Mouse (Mus musculus) limb, embryonic 11.5 days (tissue): ENCODE results near the gene Oxtr. TPM values are rescaled to one million over a fixed set of nuclear protein-coding genes. Genes with fewer than 3 reads are reported as not detected.

ENCODE experiments used
- ATAC-seq: fragments of 200-750 bp; cut with Nextera tagmentation; 2 replicates; pipeline ENCODE4 v1.8.0; 2017; ENCODE audit warnings: low read depth; ENCODE audit not compliant: insufficient number of reproducible peaks, low FRiP score, low TSS enrichment
- DNase-seq: peaks from one replicate; pipeline ENCODE4 v3.0.0-alpha.2; 2015; ENCODE audit warnings: low spot score
- H3K27ac ChIP-seq: fragments of 300-500 bp; sonication (generic); replicated peaks from 2 replicates; pipeline ENCODE4 v1.5.1; 2014; ENCODE audit warnings: low read depth, mild to moderate bottlenecking, low read length
- H3K27me3 ChIP-seq: fragments of 300-500 bp; sonication (generic); 2 replicates; pipeline ENCODE4 v1.6.1; 2014; ENCODE audit warnings: mild to moderate bottlenecking, low read length, mixed read lengths; ENCODE audit not compliant: control insufficient read depth, insufficient read depth
- H3K36me3 ChIP-seq: fragments of 300-500 bp; sonication (generic); 2 replicates; pipeline ENCODE4 v1.6.1; 2014; ENCODE audit warnings: mild to moderate bottlenecking, low read length, moderate library complexity, mixed read lengths; ENCODE audit not compliant: control insufficient read depth, insufficient read depth
- H3K4me1 ChIP-seq: fragments of 300-500 bp; sonication (generic); 2 replicates; pipeline ENCODE4 v1.6.1; 2014; ENCODE audit warnings: low read length, mixed read lengths; ENCODE audit not compliant: control insufficient read depth, insufficient read depth
- H3K4me2 ChIP-seq: fragments of 300-500 bp; sonication (generic); 2 replicates; pipeline ENCODE4 v1.6.1; 2014; ENCODE audit warnings: low read depth, mild to moderate bottlenecking, moderate library complexity; ENCODE audit not compliant: severe bottlenecking
- H3K4me3 ChIP-seq: fragments of 300-500 bp; sonication (generic); 2 replicates; pipeline ENCODE4 v1.5.1; 2014; ENCODE audit warnings: low read depth, low read length
- H3K9ac ChIP-seq: fragments of 300-500 bp; sonication (generic); 2 replicates; pipeline ENCODE4 v1.6.1; 2014; ENCODE audit warnings: mild to moderate bottlenecking, low read length
- H3K9me3 ChIP-seq: fragments of 300-500 bp; sonication (generic); 2 replicates; pipeline ENCODE4 v1.6.1; 2016; ENCODE audit warnings: low read length; ENCODE audit not compliant: control insufficient read depth
- WGBS: fragments of 180-500 bp; shearing (Covaris S2); extraction: QIAGEN DNeasy Blood & Tissue Kit; methylation state at CpG from one replicate; pipeline ENCODE4 v1.1.7; 2014; 5-methylcytosine and 5-hydroxymethylcytosine counted together
- polyA plus RNA-seq: library from polyadenylated mRNA; unstranded; fragments of >200 nt; fragmentation: Nextera tagmentation; extraction: Ambion mirVana; gene quantifications from 2 replicates; pipeline ENCODE4 v1.2.1, GENCODE M21; 2014

Oxtr gene
- polyA plus RNA-seq, 1 experiment from 2014 or later: 0.21 TPM

- Histone ChIP-seq H3K4me1 (peaks cover 18% of the 10 kb centered on the region), H3K27me3 (peaks cover 10% of the 10 kb centered on the region), H3K27ac (no peak overlapping the region), H3K4me2 (no peak overlapping the region), H3K9ac (no peak overlapping the region), H3K4me3 (no peak overlapping the region), H3K9me3 (no peaks in the 10 kb centered on the region), H3K36me3 (no peaks in the 10 kb centered on the region)
- peak; percentile 42 for DNase-seq
- no peak for ATAC-seq
- WGBS: 58% methylated on average over 10 of the region's 10 CpGs
Measured at GRCm38 (mm10) chr6:112494620-112495081, 4.9 kb upstream of the Oxtr start.

GRCm38 (mm10) chr6:112493371-112493770 is 3.6 kb upstream of the Oxtr start:
- ATAC-seq: no peak
- H3K4me2 ChIP-seq: no peak overlapping the region
- H3K9me3 ChIP-seq: no peaks in the 10 kb centered on the region
- no peak overlapping the region for H3K9ac ChIP-seq
- 87% methylated on average over 9 of the region's 9 CpGs for WGBS
- H3K27ac ChIP-seq: no peak overlapping the region
- H3K27me3 ChIP-seq: peaks cover 23% of the 10 kb centered on the region
- peaks cover 24% of the 10 kb centered on the region for H3K4me1 ChIP-seq
- no peak overlapping the region for H3K4me3 ChIP-seq
- no peaks in the 10 kb centered on the region for H3K36me3 ChIP-seq
- DNase-seq: no peak

DNA sequence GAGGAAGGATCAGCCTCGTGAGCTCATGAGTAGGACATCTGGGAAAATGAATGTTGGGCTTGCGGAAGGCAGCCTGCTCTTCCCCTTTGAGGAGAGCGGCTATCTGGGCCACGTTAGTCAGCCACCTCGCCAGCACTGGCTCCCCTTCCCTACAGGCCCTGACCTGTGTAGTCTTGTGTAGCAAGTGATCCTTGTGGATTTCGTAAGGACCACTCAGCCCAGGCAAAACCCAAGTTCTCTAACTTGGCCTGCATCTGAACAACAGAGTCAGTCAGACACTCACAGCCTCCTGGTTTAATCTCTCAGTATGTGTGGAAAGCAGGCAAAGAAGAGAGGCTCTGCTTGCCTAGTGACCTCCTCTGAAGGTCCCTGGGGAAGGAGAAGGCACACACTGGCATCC is 2.9 kb upstream of the Oxtr start:
- peaks cover 30% of the 10 kb centered on the region for H3K27me3 ChIP-seq
- H3K9me3 ChIP-seq: no peaks in the 10 kb centered on the region; the same call in 1 of the 2 replicates
- H3K4me1 ChIP-seq: peaks cover 24% of the 10 kb centered on the region
- ATAC-seq (no peak), DNase-seq (no peak)
- no peak overlapping the region for H3K4me2 ChIP-seq
- no peak overlapping the region for H3K9ac ChIP-seq
- 90% methylated on average over 6 of the region's 6 CpGs for WGBS
- H3K27ac ChIP-seq: no peak overlapping the region
- H3K36me3 ChIP-seq: no peaks in the 10 kb centered on the region
- H3K4me3 ChIP-seq: no peak overlapping the region

- peaks cover 24% of the 10 kb centered on the region for H3K4me1 ChIP-seq
- H3K4me3 ChIP-seq: no peak overlapping the region
- no peak for ATAC-seq
- no peak for DNase-seq
- H3K9ac ChIP-seq: no peak overlapping the region
- H3K27me3 ChIP-seq: peaks cover 40% of the 10 kb centered on the region
- H3K4me2 ChIP-seq: no peak overlapping the region
- H3K27ac ChIP-seq: no peak overlapping the region
- no peaks in the 10 kb centered on the region; the same call in 1 of the 2 replicates for H3K9me3 ChIP-seq
- H3K36me3 ChIP-seq: no peaks in the 10 kb centered on the region
- WGBS: 81% methylated on average over 8 of the region's 8 CpGs
Measured at GRCm38 (mm10) chr6:112491521-112491920, 1.8 kb upstream of the Oxtr start.

- Histone ChIP-seq H3K4me3 (peak overlapping the region; percentile 20; the same call in 1 of the 2 replicates), H3K4me1 (peaks cover 23% of the 10 kb centered on the region), H3K27me3 (peaks cover 40% of the 10 kb centered on the region), H3K9me3 (no peaks in the 10 kb centered on the region; the same call in 1 of the 2 replicates), H3K27ac (no peak overlapping the region), H3K4me2 (peak overlapping the region; percentile 50), H3K9ac (peak overlapping the region; percentile 41), H3K36me3 (no peaks in the 10 kb centered on the region)
- DNase-seq (peak; percentile 92), ATAC-seq (peak; percentile 57; the same call in 1 of the 2 replicates)
- 2% methylated on average over 35 of the region's 35 CpGs for WGBS
Measured at GRCm38 (mm10) chr6:112490625-112491242, 991 bp upstream of the Oxtr start.

- Histone ChIP-seq H3K9me3 (no peaks in the 10 kb centered on the region; the same call in 1 of the 2 replicates), H3K4me2 (peak overlapping the region; percentile 37; the same call in 1 of the 2 replicates), H3K36me3 (no peaks in the 10 kb centered on the region), H3K9ac (no peak overlapping the region), H3K4me1 (peaks cover 10% of the 10 kb centered on the region), H3K27ac (no peak overlapping the region), H3K4me3 (peak overlapping the region; percentile 18), H3K27me3 (peaks cover 40% of the 10 kb centered on the region)
- WGBS: 6% methylated on average over 72 of the region's 72 CpGs
- no peak for ATAC-seq
- DNase-seq: peak; percentile 47
Measured at GRCm38 (mm10) chr6:112489181-112489909, 398 bp downstream of the Oxtr start.

GRCm38 (mm10) chr6:112488821-112489180 is 942 bp downstream of the Oxtr start:
- 31% methylated on average over 24 of the region's 24 CpGs for WGBS
- Histone ChIP-seq H3K4me1 (peaks cover 10% of the 10 kb centered on the region; the same call in 1 of the 2 replicates), H3K27ac (no peak overlapping the region), H3K9me3 (no peaks in the 10 kb centered on the region; the same call in 1 of the 2 replicates), H3K4me3 (peak overlapping the region; percentile 18), H3K27me3 (peaks cover 40% of the 10 kb centered on the region), H3K4me2 (peak overlapping the region; percentile 37; the same call in 1 of the 2 replicates), H3K36me3 (no peaks in the 10 kb centered on the region), H3K9ac (no peak overlapping the region)
- ATAC-seq (no peak), DNase-seq (no peak)

DNA sequence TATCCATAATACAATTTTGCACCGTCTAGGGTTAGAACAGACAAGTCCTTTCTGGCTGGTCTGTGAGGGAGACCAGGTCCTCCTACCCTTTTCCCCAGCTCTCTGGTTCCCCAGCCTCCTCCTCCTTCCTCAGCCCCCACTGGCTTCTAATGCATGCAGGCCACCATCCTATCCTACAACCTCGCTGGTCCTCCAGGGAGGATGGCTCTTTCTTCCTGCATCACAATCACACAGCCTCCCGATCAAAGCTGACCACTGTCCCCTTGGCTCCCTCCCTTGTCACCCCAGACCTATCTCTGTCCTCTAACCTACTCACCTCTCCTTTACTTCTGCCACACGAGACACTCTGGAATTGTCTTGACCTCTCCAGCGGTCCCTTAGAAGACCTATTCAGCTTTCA is 1.8 kb downstream of the Oxtr start:
- Histone ChIP-seq H3K9me3 (no peaks in the 10 kb centered on the region; the same call in 1 of the 2 replicates), H3K4me2 (no peak overlapping the region), H3K27ac (no peak overlapping the region), H3K9ac (no peak overlapping the region), H3K27me3 (peaks cover 40% of the 10 kb centered on the region), H3K4me1 (peaks cover 10% of the 10 kb centered on the region; the same call in 1 of the 2 replicates), H3K36me3 (no peaks in the 10 kb centered on the region), H3K4me3 (no peak overlapping the region)
- DNase-seq (no peak), ATAC-seq (no peak)
- 84% methylated on average over 5 of the region's 5 CpGs for WGBS
